Mouse (Mus musculus) bone marrow macrophage, adult 2 months (primary cell): ENCODE measurements around the gene Hist1h4i. TPM values are rescaled to one million over a fixed set of nuclear protein-coding genes. Genes with fewer than 3 reads are reported as not detected.
A peak's percentile ranks its signal among the peaks of the same experiment; 100 is the strongest.
"Not testable (repeated sequence)": the region's sequence is repeated elsewhere in the genome, so short reads cannot be mapped to it uniquely, and the experiment has no call there.

Source experiments
- H3K27ac ChIP-seq: 2 replicates; pipeline ENCODE4 v1.5.1; 2012; ENCODE audit warnings: low read depth, low read length; ENCODE audit not compliant: insufficient read depth
- H3K4me1 ChIP-seq: 2 replicates; pipeline ENCODE4 v1.6.1; 2012; ENCODE audit warnings: low read length; ENCODE audit not compliant: control insufficient read depth, insufficient read depth
- H3K4me3 ChIP-seq: 2 replicates; pipeline ENCODE4 v1.5.1; 2012; ENCODE audit warnings: mild to moderate bottlenecking, low read length, moderate library complexity; ENCODE audit not compliant: insufficient read depth
- CTCF ChIP-seq: IDR thresholded peaks from 2 replicates; pipeline ENCODE4 v1.5.1; 2012; ENCODE audit warnings: low read depth, mild to moderate bottlenecking, low read length, moderate library complexity
- POLR2A ChIP-seq: IDR thresholded peaks from 2 replicates; pipeline ENCODE4 v1.6.1; 2012; ENCODE audit warnings: mild to moderate bottlenecking, low read depth, low read length, borderline replicate concordance
- polyA plus RNA-seq: library from polyadenylated mRNA; stranded (reverse); fragments of >200 nt; gene quantifications from 2 replicates; pipeline ENCODE4 v1.2.4, GENCODE M21; 2012; ENCODE audit not compliant: missing spikeins, insufficient read depth, insufficient read length

Gene Hist1h4i
- polyA plus RNA-seq, result 7.5 and 8.2 TPM in 2 replicates

DNA sequence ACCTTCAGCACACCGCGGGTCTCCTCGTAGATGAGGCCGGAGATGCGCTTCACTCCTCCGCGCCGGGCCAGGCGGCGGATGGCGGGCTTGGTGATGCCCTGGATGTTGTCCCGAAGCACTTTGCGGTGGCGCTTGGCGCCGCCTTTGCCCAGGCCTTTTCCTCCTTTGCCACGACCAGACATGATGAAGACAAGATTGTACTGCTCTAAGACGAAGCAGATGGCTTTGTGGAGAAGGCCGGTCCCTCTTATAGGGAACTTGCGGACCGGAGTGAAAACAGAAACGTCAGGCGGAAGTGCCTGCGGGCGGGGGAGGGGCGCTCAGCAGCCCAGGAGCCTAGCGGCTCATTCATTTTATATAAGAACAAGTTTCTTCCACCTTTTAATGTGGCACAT, at the start of gene Hist1h4i:
Hist1h4i (minus strand) TSS at position 221 of the 395 bp plus-strand sequence.
- peak within 1 kb of the TSS; percentile 66 for H3K4me3 ChIP-seq
- peak; percentile 16; the same call in 1 of the 2 replicates for TF ChIP-seq POLR2A
- H3K27ac ChIP-seq, result peak within 1 kb of the TSS; percentile 96
- H3K4me1 ChIP-seq, result peaks cover 13% of the 10 kb centered on the region

DNA sequence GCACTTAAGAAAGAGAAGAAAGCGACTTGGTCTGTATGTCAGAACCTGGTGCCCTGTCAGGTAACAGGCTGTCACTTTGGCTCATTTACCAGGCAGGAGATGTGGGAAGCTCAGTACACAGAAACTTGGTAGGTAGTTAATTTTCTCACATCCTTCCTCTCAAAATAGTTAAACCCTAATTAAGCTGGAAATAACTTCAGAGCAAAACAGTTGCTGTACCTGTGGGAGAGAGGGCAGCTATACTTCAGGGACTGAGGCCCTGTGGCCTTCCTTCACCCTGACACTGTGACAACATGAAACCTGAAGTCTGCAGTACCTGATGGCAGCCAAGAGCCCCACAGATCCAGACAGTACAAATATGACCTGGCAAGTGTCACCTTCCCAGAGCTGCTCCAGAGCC, 43.0 kb upstream of the Hist1h4i start, which contains the start of gene Vmn1r188:
Vmn1r188 (plus strand) TSS at position 301 of the 400 bp plus-strand sequence.
- H3K4me1 ChIP-seq, H3K27ac ChIP-seq, H3K4me3 ChIP-seq: not testable (repeated sequence)

DNA sequence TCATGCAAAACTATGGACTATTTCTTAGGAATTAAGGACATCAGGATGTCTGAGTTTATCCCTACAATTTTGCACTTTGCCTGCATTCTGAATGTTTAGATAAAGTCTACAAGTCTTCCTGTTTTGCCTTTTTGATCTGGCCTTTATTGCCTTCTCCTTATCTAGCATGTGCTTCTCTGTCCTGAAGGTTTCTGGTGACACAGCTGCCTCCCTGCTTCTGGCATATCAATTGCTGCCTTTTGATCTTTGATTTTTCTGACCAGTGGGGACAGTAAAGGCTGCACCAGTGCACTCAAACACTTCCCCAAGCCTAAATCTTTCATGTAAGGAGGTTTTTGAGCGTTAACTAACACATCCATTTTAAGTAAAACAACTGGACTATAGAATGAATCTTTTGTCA, 22.3 kb upstream of the Hist1h4i start:
- H3K27ac ChIP-seq, result no peak overlapping the region
- TF ChIP-seq CTCF (no peak), POLR2A (no peak)
- H3K4me3 ChIP-seq, result no peak overlapping the region
- H3K4me1 ChIP-seq, result peaks cover 9% of the 10 kb centered on the region; the same call in 1 of the 2 replicates

DNA sequence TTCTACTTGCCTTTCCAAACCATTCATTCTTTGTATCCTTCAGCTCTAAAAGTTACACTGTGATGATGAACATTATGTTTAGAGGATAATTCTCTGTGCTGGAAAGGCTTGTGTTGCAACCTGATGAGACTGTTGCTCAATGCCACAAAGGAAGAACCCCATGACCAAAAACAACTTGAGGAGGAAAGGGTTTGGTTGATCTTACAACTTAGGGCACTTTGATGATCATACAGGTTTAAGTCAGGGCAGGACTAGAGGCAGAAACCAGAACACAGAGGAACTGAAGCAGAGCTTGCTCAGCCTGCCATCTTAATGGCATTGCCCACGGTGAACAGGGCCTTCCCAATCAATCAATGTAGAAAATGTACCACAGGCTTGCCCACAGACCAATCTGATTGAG, 20.3 kb upstream of the Hist1h4i start:
- Histone ChIP-seq H3K4me1 (peaks cover 9% of the 10 kb centered on the region; the same call in 1 of the 2 replicates), H3K4me3 (no peak overlapping the region), H3K27ac (no peak overlapping the region)
- TF ChIP-seq POLR2A, result no peak
- no peak for TF ChIP-seq CTCF

DNA sequence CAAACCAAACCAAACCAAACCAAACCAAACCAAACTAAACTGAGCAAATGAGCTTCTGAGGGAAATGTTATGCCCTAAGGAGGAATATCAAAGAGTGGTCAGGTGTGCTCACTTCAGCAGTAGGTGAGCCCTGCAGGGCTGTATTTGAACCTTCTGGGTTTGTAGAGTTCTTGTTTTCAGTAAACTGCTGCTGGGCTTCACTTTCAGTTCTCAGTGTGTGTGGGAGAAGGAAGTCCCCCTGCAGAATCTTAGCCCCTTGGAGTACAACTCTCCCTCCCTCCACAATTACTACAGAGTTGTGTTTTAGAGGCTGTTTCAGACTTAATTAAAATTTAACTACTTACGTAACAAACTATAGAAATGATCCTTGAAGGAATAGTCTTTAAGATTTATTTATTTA, 12.6 kb upstream of the Hist1h4i start:
- no peak for TF ChIP-seq POLR2A
- no peak for TF ChIP-seq CTCF

DNA sequence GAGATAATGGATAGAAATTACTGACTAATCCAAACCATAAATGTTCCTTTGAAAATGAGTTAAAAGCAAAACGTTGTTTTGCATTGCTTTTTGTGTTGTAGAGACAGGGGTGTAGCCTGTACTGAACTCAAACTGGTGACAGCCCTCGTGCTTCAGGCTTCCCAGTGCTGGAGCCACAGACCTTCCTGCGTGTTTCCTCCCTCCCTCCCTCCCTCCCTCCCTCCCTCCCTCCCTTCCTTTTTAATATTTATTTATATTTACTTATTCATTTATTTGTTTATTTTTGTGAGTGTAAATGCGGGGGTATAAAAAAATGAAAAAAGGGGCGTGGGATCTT, 10.3 kb upstream of the Hist1h4i start:
- Histone ChIP-seq H3K4me1 (peaks cover 3% of the 10 kb centered on the region), H3K27ac (peak overlapping the region; percentile 85), H3K4me3 (peak overlapping the region; percentile 78)
- TF ChIP-seq POLR2A (no peak), CTCF (no peak)

More for the DNA sequence above, 12.6 kb upstream of the Hist1h4i start:
- Histone ChIP-seq H3K27ac (no peak overlapping the region), H3K4me3 (no peak overlapping the region), H3K4me1 (peaks cover 2% of the 10 kb centered on the region; the same call in 1 of the 2 replicates)

DNA sequence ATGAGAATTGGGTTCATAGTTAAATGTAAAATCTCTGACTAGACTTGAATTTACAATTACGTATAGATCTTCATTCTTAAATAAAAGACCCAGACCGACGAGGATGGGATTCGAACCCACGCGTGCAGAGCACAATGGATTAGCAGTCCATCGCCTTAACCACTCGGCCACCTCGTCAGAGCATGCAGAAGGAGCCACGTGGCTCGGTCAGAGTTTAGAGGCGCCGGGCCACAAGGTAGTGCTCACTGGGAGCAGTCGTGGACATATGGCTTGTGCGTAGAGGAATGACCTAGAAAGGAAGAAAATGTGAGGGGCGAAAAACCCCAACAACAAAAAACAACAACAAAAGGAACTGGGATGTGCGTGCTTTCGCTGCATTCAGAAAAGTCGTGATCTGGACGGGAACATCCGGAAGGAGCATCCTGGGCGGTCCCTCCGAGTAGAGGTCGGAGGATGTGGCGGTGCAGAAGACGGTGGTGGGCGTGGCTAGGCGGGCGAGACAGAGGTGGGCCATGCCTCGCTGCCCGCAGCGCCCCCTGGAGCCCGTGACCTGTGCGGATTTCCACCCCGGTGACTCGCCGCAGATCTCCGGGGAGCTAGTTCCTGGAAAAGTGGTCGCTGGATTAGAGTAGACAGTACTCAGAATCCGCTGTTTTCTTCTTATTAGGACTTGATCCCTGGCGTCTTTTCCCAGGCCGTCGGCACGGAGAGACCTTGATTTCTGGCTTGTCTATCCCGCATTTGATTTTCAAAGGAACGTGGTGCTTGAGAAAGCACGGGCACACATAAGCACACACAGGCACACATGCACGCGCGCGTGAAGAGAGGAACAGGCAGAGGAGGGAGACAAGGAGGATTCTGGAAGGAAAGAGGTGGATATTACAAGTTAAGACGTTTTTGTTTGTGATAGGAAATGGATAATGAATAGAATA, 9.7 kb upstream of the Hist1h4i start:
- H3K27ac ChIP-seq, result peak overlapping the region; percentile 85
- H3K4me3 ChIP-seq, result peak overlapping the region; percentile 78
- peaks cover 4% of the 10 kb centered on the region for H3K4me1 ChIP-seq
- TF ChIP-seq POLR2A, result no peak
- TF ChIP-seq CTCF, result peak; percentile 40; the same call in 1 of the 2 replicates

DNA sequence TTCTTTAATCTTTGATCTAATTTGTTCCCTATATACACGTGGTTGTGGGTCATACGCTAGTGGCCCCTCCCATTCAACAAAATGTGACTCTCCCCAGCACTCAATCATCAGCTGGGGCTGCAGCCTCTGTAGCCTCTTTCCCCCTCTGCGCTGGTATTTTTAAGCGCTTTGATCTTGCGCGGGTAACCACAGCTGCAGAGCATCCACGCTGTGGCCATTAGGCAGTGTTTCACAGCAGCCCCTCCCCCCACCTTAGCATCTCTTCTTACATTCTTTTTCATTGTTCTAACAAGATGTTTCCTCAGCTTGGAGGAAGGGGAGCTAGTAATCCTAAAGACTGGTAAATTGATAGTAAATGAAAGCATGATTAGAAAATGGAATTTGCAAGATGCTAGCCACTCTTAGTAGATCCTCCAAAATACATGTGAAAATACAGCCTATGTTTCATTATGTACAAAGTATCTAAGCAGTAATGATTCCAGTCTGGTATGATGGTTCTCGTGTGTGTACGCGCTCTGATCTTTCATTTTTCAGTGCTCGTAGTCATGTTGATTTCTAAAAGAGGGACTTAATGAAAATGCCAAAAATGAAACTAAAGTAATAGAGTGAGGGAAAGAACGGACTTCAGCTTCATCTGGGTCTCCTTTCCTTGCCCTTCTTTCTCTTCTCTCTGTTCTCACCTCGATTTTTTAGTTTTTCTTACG, 8.7 kb upstream of the Hist1h4i start:
- Histone ChIP-seq H3K4me1 (peaks cover 4% of the 10 kb centered on the region), H3K4me3 (peak overlapping the region; percentile 78), H3K27ac (peak overlapping the region; percentile 76)
- TF ChIP-seq POLR2A (0 out of 2 replicates have a peak, but pooled peaks have one; percentile 40), CTCF (no peak)

DNA sequence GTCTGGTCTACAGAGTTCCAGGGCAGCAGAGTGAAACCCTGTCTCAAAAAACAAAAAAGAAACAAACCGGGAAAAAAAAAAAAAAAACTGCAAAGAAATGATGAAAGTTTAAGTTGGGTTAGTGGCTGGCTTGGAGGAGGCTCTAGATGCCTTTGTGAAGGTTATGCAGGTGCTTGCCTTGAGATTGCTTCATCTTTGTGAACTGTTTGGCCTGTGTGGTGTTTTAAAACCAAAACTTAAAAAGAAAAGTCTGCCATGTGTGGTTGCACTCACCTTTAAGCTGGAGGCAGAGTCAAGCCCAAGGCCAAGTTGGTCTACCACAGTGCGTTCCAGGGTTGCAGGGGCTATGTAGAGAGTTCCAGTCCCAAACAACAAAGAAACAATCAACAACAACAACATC, 7.9 kb upstream of the Hist1h4i start:
- no peak overlapping the region for H3K27ac ChIP-seq
- TF ChIP-seq CTCF (no peak), POLR2A (no peak)
- H3K4me3 ChIP-seq, result no peak overlapping the region
- H3K4me1 ChIP-seq, result peaks cover 7% of the 10 kb centered on the region

DNA sequence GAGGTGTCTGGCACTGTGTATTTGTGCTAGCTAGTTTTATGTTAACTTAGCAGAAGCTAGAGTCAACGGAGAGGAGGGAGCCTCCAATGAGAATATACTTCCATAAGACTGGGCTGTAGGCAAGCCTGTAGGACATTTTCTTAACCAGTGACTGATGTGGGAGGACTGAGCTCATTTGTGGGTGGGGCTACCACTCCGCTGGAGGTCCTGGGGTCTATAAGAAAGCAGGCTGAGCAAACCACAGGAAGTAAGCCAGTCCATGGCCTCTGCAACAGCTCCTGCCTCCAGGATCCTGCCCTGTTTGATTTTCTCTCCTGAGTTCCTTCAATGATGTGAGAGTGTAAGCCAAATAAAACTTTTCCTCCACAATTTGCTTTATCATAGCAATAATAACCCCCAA, 4.1 kb upstream of the Hist1h4i start:
- no peak overlapping the region for H3K27ac ChIP-seq

More for the DNA sequence above, 4.1 kb upstream of the Hist1h4i start:
- no peak for TF ChIP-seq POLR2A
- Histone ChIP-seq H3K4me3 (no peak overlapping the region), H3K4me1 (peaks cover 7% of the 10 kb centered on the region)
